Mouse (Mus musculus) heart, adult 2 months (tissue): ENCODE data around the gene Qtrt2. TPM values are rescaled to one million over a fixed set of nuclear protein-coding genes. Genes with fewer than 3 reads are reported as not detected.

Experiments
- DNase-seq, 2 experiments: peaks; one replicate each; pipeline ENCODE4 v3.0.0; 2021
- H3K27ac ChIP-seq: fragments of 200-600 bp; 2 replicates; pipeline ENCODE4 v1.8.1; 2022
- H3K27me3 ChIP-seq: fragments of 200-500 bp; 2 replicates; pipeline ENCODE4 v1.6.1; 2012; ENCODE audit warnings: mild to moderate bottlenecking, low read length, inconsistent platforms, mixed read lengths; ENCODE audit not compliant: control insufficient read depth, insufficient read depth
- H3K36me3 ChIP-seq: fragments of 200-500 bp; 2 replicates; pipeline ENCODE4 v1.6.1; 2012; ENCODE audit warnings: low read length, inconsistent platforms; ENCODE audit not compliant: control insufficient read depth, insufficient read depth
- H3K4me1 ChIP-seq: fragments of 200-500 bp; 2 replicates; pipeline ENCODE4 v1.6.1; 2011; ENCODE audit warnings: low read length; ENCODE audit not compliant: control insufficient read depth, insufficient read depth
- H3K4me3 ChIP-seq: fragments of 200-600 bp; 2 replicates; pipeline ENCODE4 v1.8.1; 2022
- H3K79me2 ChIP-seq: fragments of 200-500 bp; replicated peaks from 2 replicates; pipeline ENCODE4 v1.6.1; 2012; ENCODE audit warnings: mild to moderate bottlenecking, inconsistent platforms, low read length, moderate library complexity, mixed read lengths; ENCODE audit not compliant: control insufficient read depth, insufficient read depth
- H3K9ac ChIP-seq: fragments of 200-500 bp; 2 replicates; pipeline ENCODE4 v1.6.1; 2012; ENCODE audit warnings: low read depth, mild to moderate bottlenecking, control low read depth, inconsistent platforms, low read length, mixed read lengths
- CTCF ChIP-seq: fragments of 200-600 bp; IDR thresholded peaks from 2 replicates; pipeline ENCODE4 v1.8.1; 2022; ENCODE audit warnings: antibody characterized with exemption, mild to moderate bottlenecking, moderate library complexity
- EP300 ChIP-seq: fragments of 200-500 bp; IDR thresholded peaks from 2 replicates; pipeline ENCODE4 v1.6.1; 2011; ENCODE audit warnings: low read depth, low read length, control low read depth; ENCODE audit not compliant: insufficient read depth
- POLR2A ChIP-seq: fragments of 200-500 bp; IDR thresholded peaks from 2 replicates; pipeline ENCODE4 v1.6.1; 2011; ENCODE audit warnings: mild to moderate bottlenecking, low read depth, low read length, control low read depth; ENCODE audit not compliant: insufficient read depth
- WGBS: fragments of 180-500 bp; shearing (Covaris S2); methylation state at CpG from one replicate; pipeline ENCODE4 v1.1.7; 2018; 5-methylcytosine and 5-hydroxymethylcytosine counted together
- intact Hi-C: fragments of 180-260 bp; cut with DNase I; formaldehyde crosslinking; loops from one replicate; pipeline ENCODE4 v1.15.1; 2025
- long read RNA-seq: library from polyadenylated mRNA; stranded (forward); transcript quantifications from one replicate; pipeline ENCODE4 v2.0.0, GENCODE M21; 2021
- polyA plus RNA-seq: library from polyadenylated mRNA; depleted of rRNA; stranded (reverse); fragments of >200 nt; gene quantifications from 2 replicates; pipeline ENCODE4 v1.2.3, GENCODE M21; 2012; rRNA removed
- total RNA-seq, 2 experiments: library from RNA; stranded (reverse); gene quantifications; 2 replicates each; pipeline ENCODE4 v1.2.3; 2021

Qtrt2 gene
- total RNA-seq: 10 to 100 TPM; 12.6 to 14.3 TPM
- polyA plus RNA-seq: 13.0 and 15.8 TPM in 2 replicates
- long read RNA-seq, partial matches to known transcripts: 1 of 2 reads
- long read RNA-seq, other reads (novel, unspliced or antisense): 1 of 2 reads

DNA sequence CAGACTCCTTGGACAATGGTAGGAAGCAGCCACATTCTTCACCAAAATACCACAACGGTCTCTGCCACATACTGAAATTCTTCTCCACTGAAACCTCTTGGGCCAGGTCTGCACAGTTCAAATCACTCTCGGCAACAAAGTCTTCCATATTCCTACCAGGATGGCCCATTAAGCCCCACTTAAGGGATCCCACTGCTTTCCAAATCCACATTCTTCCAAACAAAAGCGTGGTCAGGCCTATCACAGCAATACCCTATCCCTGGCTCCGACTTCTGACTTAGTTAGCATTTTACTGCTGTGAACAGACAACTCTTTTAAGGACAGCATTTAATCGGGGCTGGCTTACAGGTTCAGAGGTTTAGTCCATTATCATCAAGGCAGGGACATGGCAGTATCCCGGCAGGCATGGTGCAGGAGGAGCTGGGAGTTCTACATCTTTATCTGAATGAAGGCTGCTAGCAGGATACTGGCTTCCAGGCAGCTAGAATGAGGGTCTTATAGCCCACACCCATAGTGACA lies at the start of gene Qtrt2:
TSS of gene Qtrt2 (minus strand) at position 469 of the 519 bp plus-strand sequence.
- no peak within 1 kb of the TSS for H3K9ac ChIP-seq
- H3K4me3 ChIP-seq: no peak within 1 kb of the TSS
- H3K27me3 ChIP-seq: no peaks in the 10 kb centered on the region
- no peak for DNase-seq
- intact Hi-C loops: no loop called here
- 80% methylated on average over 6 of the region's 6 CpGs for WGBS
- H3K36me3 ChIP-seq: no peaks in the 10 kb centered on the region
- H3K4me1 ChIP-seq: no peaks in the 10 kb centered on the region
- no peak for TF ChIP-seq CTCF
- TF ChIP-seq POLR2A: no peak
- no peak for TF ChIP-seq EP300
- H3K27ac ChIP-seq: no peak within 1 kb of the TSS
- H3K79me2 ChIP-seq: no peaks in the 10 kb centered on the region

- Histone ChIP-seq H3K27ac (no peak overlapping the region), H3K27me3 (no peaks in the 10 kb centered on the region), H3K79me2 (no peaks in the 10 kb centered on the region), H3K4me1 (no peaks in the 10 kb centered on the region), H3K36me3 (no peaks in the 10 kb centered on the region), H3K9ac (no peak overlapping the region), H3K4me3 (no peak overlapping the region)
- no peak for TF ChIP-seq EP300
- TF ChIP-seq CTCF: no peak
- TF ChIP-seq POLR2A: no peak
- no peak for DNase-seq
- WGBS: 79% methylated on average over 22 of the region's 22 CpGs
- intact Hi-C loops: no loop called here
Measured at GRCm38 (mm10) chr16:43973606-43974220, 47.1 kb upstream of the Qtrt2 start.

DNA sequence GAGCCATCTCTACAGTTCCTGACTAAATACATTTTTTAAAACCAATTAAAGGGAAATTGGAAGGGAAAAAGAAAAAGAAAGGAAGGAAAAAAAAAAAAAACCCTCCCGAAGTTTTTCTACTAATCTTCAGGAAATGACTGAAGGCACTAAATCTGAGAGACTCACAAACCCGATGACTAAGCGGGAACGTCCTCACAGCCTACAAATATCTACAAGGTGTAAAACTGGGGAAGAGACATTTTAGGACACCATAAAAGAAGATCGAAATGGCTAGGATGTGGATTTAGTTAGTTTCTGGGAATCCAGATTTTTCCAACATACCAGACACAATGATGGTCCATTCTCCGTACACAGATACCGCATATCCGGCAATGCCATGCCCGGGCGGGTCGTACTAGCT lies 46.5 kb upstream of the Qtrt2 start:
- H3K27me3 ChIP-seq: no peaks in the 10 kb centered on the region
- TF ChIP-seq EP300 (no peak), CTCF (no peak), POLR2A (no peak)
- no peak overlapping the region for H3K9ac ChIP-seq
- no peaks in the 10 kb centered on the region for H3K79me2 ChIP-seq
- no peaks in the 10 kb centered on the region for H3K36me3 ChIP-seq
- no peak overlapping the region for H3K27ac ChIP-seq
- H3K4me3 ChIP-seq: no peak overlapping the region
- no peak for DNase-seq
- intact Hi-C loops: no loop called here
- H3K4me1 ChIP-seq: no peaks in the 10 kb centered on the region
- WGBS: 76% methylated on average over 11 of the region's 11 CpGs

DNA sequence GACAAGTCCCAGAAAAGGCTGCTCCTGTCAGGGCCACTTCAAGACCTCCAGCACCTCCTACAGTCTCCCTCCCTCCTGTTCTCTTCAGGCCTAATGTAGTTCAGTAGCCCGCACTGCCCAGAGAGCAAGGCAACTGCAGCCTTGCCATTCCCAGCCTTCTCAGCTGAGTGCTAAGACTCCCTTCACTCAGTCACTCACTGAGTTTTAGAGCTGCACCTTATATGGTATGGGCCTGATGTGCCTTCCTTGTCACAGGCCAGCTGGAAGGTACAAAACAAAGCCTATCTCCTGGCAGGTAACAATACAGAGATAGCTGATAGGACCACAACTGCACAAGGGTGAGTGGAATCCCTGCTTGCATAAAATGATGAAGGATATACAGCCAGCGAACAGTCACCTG lies 45.8 kb upstream of the Qtrt2 start:
- H3K27me3 ChIP-seq: no peaks in the 10 kb centered on the region
- no peaks in the 10 kb centered on the region for H3K79me2 ChIP-seq
- H3K4me1 ChIP-seq: no peaks in the 10 kb centered on the region
- H3K9ac ChIP-seq: no peak overlapping the region
- intact Hi-C loops: no loop called here
- no peak overlapping the region for H3K4me3 ChIP-seq
- 98% methylated on average over 2 of the region's 2 CpGs for WGBS
- no peaks in the 10 kb centered on the region for H3K36me3 ChIP-seq
- no peak for DNase-seq
- H3K27ac ChIP-seq: no peak overlapping the region
- no peak for TF ChIP-seq EP300
- TF ChIP-seq CTCF: no peak
- TF ChIP-seq POLR2A: no peak

- H3K4me1 ChIP-seq: no peaks in the 10 kb centered on the region
- no peak overlapping the region for H3K4me3 ChIP-seq
- intact Hi-C loops: no loop called here
- no peak overlapping the region for H3K27ac ChIP-seq
- no peaks in the 10 kb centered on the region for H3K27me3 ChIP-seq
- no peaks in the 10 kb centered on the region for H3K79me2 ChIP-seq
- no peak for DNase-seq
- WGBS: 89% methylated on average over 9 of the region's 9 CpGs
- no peaks in the 10 kb centered on the region for H3K36me3 ChIP-seq
- TF ChIP-seq CTCF (no peak), EP300 (no peak), POLR2A (no peak)
- H3K9ac ChIP-seq: no peak overlapping the region
Measured at GRCm38 (mm10) chr16:43971741-43972140, 45.1 kb upstream of the Qtrt2 start.

- Histone ChIP-seq H3K27ac (no peak overlapping the region), H3K4me3 (no peak overlapping the region), H3K9ac (no peak overlapping the region), H3K4me1 (no peaks in the 10 kb centered on the region), H3K79me2 (no peaks in the 10 kb centered on the region), H3K36me3 (no peaks in the 10 kb centered on the region), H3K27me3 (no peaks in the 10 kb centered on the region)
- no peak for DNase-seq
- WGBS: 95% methylated on average over 11 of the region's 11 CpGs
- intact Hi-C loops: no loop called here
- TF ChIP-seq EP300 (no peak), POLR2A (no peak), CTCF (no peak)
Measured at GRCm38 (mm10) chr16:43971189-43971588, 44.6 kb upstream of the Qtrt2 start.
